Mouse (Mus musculus) G1E (cell line): ENCODE results near the gene Cym. TPM values are rescaled to one million over a fixed set of nuclear protein-coding genes. Genes with fewer than 3 reads are reported as not detected.

Experiments used
- ATAC-seq: 2 replicates; pipeline ENCODE4 v1.8.0; 2016; ENCODE audit warnings: mild to moderate bottlenecking; ENCODE audit not compliant: insufficient number of reproducible peaks, poor library complexity, low FRiP score, severe bottlenecking; ENCODE audit errors: extremely low read depth
- DNase-seq: peaks from one replicate; pipeline ENCODE4 v3.0.0; 2012; ENCODE audit warnings: low spot score
- H3K27me3 ChIP-seq: 2 replicates; pipeline ENCODE4 v1.6.1; 2012; ENCODE audit warnings: mild to moderate bottlenecking, low read length, inconsistent platforms; ENCODE audit not compliant: insufficient read depth
- H3K36me3 ChIP-seq: replicated peaks from 2 replicates; pipeline ENCODE3; 2012; ENCODE audit warnings: mild to moderate bottlenecking, inconsistent platforms
- H3K4me1 ChIP-seq: 2 replicates; pipeline ENCODE4 v1.6.1; 2012; ENCODE audit warnings: low read depth, low read length, inconsistent platforms, mixed read lengths; ENCODE audit not compliant: insufficient read depth
- H3K4me3 ChIP-seq: 2 replicates; pipeline ENCODE4 v1.5.1; 2012; ENCODE audit warnings: low read depth, mild to moderate bottlenecking, inconsistent platforms, low read length, moderate library complexity, mixed read lengths
- H3K9me3 ChIP-seq: replicated peaks from 2 replicates; pipeline ENCODE4 v1.6.1; 2012; ENCODE audit warnings: inconsistent platforms
- CTCF ChIP-seq: IDR thresholded peaks from 2 replicates; pipeline ENCODE4 v1.5.1; 2012; ENCODE audit warnings: low read depth, low read length, inconsistent platforms, mixed read lengths
- GATA1 ChIP-seq: IDR thresholded peaks from 2 replicates; pipeline ENCODE4 v1.6.1; 2012; ENCODE audit warnings: borderline replicate concordance, low read length, inconsistent platforms, mixed read lengths
- GATA2 ChIP-seq: IDR thresholded peaks from 2 replicates; pipeline ENCODE4 v1.6.1; 2012; ENCODE audit warnings: low read depth, low read length, inconsistent platforms, borderline replicate concordance
- POLR2AphosphoS5 ChIP-seq: IDR thresholded peaks from 2 replicates; pipeline ENCODE4 v1.6.1; 2012; ENCODE audit warnings: low read depth, low read length, inconsistent platforms; ENCODE audit not compliant: insufficient replicate concordance
- TAL1 ChIP-seq: conservative IDR thresholded peaks from 2 replicates; pipeline ENCODE4 v1.6.1; 2012; ENCODE audit warnings: low read depth, low read length, inconsistent platforms, mixed read lengths
- polyA plus RNA-seq: library from polyadenylated mRNA; stranded (reverse); fragments of >175 nt; gene quantifications from 2 replicates; pipeline ENCODE4 v1.2.3, GENCODE M21; 2012
- total RNA-seq, 2 experiments: library from RNA; stranded (forward) in 1 of 2; stranded (reverse) in 1 of 2; fragments of 200-1000 nt in 1 of 2; fragments of >200 nt in 1 of 2; fragmentation: Nextera tagmentation in 1 of 2; gene quantifications; 2 replicates each; pipeline ENCODE4 v1.2.3; 2014 to 2017

The Cym gene
- total and polyA plus RNA-seq, 3 experiments: not detected

- DNase-seq (no peak), ATAC-seq (no peak)
- Histone ChIP-seq H3K4me3 (no peak overlapping the region), H3K9me3 (no peaks in the 10 kb centered on the region), H3K27me3 (peaks cover 23% of the 10 kb centered on the region), H3K4me1 (no peaks in the 10 kb centered on the region), H3K36me3 (no peaks in the 10 kb centered on the region)
- no peak for TF ChIP-seq TAL1
- no peak for TF ChIP-seq CTCF
- TF ChIP-seq GATA2: no peak
- TF ChIP-seq GATA1: no peak
- TF ChIP-seq POLR2AphosphoS5: no peak
Observed at GRCm38 (mm10) chr3:107253925-107254324, 32.4 kb upstream of the Cym start.

- no peak for DNase-seq
- H3K4me1 ChIP-seq: no peaks in the 10 kb centered on the region
- no peak for ATAC-seq
Observed at GRCm38 (mm10) chr3:107252035-107252434, 30.5 kb upstream of the Cym start.

GRCm38 (mm10) chr3:107250320-107250719 lies 28.8 kb upstream of the Cym start:
- Histone ChIP-seq H3K36me3 (no peaks in the 10 kb centered on the region), H3K4me1 (no peaks in the 10 kb centered on the region), H3K4me3 (no peak overlapping the region), H3K27me3 (peaks cover 38% of the 10 kb centered on the region), H3K9me3 (no peaks in the 10 kb centered on the region)
- no peak for ATAC-seq
- TF ChIP-seq GATA1: no peak
- TF ChIP-seq GATA2: no peak
- no peak for TF ChIP-seq CTCF
- no peak for TF ChIP-seq TAL1
- no peak for TF ChIP-seq POLR2AphosphoS5
- DNase-seq: no peak

More at GRCm38 (mm10) chr3:107252035-107252434, 30.5 kb upstream of the Cym start:
- Histone ChIP-seq H3K9me3 (no peaks in the 10 kb centered on the region), H3K4me3 (no peak overlapping the region), H3K36me3 (no peaks in the 10 kb centered on the region), H3K27me3 (peaks cover 35% of the 10 kb centered on the region)
- TF ChIP-seq GATA2 (no peak), GATA1 (no peak), TAL1 (no peak), CTCF (no peak), POLR2AphosphoS5 (no peak)

GRCm38 (mm10) chr3:107249042-107249441 lies 27.5 kb upstream of the Cym start:
- H3K27me3 ChIP-seq: peaks cover 50% of the 10 kb centered on the region
- TF ChIP-seq GATA1: no peak
- TF ChIP-seq TAL1: no peak
- no peaks in the 10 kb centered on the region for H3K9me3 ChIP-seq
- no peak for ATAC-seq
- no peak overlapping the region for H3K4me3 ChIP-seq
- no peaks in the 10 kb centered on the region for H3K4me1 ChIP-seq
- no peak for DNase-seq
- no peaks in the 10 kb centered on the region for H3K36me3 ChIP-seq

- Histone ChIP-seq H3K9me3 (no peaks in the 10 kb centered on the region), H3K27me3 (peaks cover 48% of the 10 kb centered on the region), H3K4me3 (no peak overlapping the region), H3K36me3 (no peaks in the 10 kb centered on the region), H3K4me1 (no peaks in the 10 kb centered on the region)
- ATAC-seq (no peak), DNase-seq (no peak)
- TF ChIP-seq GATA2: no peak
- no peak for TF ChIP-seq CTCF
- TF ChIP-seq GATA1: no peak
- TF ChIP-seq TAL1: no peak
- no peak for TF ChIP-seq POLR2AphosphoS5
Observed at GRCm38 (mm10) chr3:107246876-107247275, 25.3 kb upstream of the Cym start.

- H3K4me1 ChIP-seq: no peaks in the 10 kb centered on the region
- H3K9me3 ChIP-seq: no peaks in the 10 kb centered on the region
- H3K27me3 ChIP-seq: peaks cover 37% of the 10 kb centered on the region
- no peak overlapping the region for H3K4me3 ChIP-seq
- ATAC-seq (no peak), DNase-seq (no peak)
- TF ChIP-seq CTCF: no peak
- TF ChIP-seq GATA1: no peak
- TF ChIP-seq GATA2: no peak
- no peak for TF ChIP-seq POLR2AphosphoS5
- no peak for TF ChIP-seq TAL1
- no peaks in the 10 kb centered on the region for H3K36me3 ChIP-seq
Observed at GRCm38 (mm10) chr3:107241389-107242094, 20.0 kb upstream of the Cym start.

GRCm38 (mm10) chr3:107239607-107240006 lies 18.1 kb upstream of the Cym start, which contains the start of gene Prok1:
TSS of gene Prok1 (minus strand) at chr3:107239707.
- Histone ChIP-seq H3K27me3 (peaks cover 31% of the 10 kb centered on the region), H3K4me3 (no peak within 1 kb of the TSS), H3K36me3 (no peaks in the 10 kb centered on the region), H3K4me1 (no peaks in the 10 kb centered on the region), H3K9me3 (no peaks in the 10 kb centered on the region)
- DNase-seq (no peak), ATAC-seq (no peak)
- TF ChIP-seq GATA2: no peak
- no peak for TF ChIP-seq GATA1
